Mouse (Mus musculus) mouse embryonic stem cell (cell line): ENCODE measurements around the gene Fhit.

Source experiments
- in situ Hi-C, 2 experiments: fragments of 300-500 bp; cut with MboI; formaldehyde crosslinking; loops; 1 replicate in 1 of 2; 3 replicates in 1 of 2; pipeline ENCODE4 v1.14.3; 2019 to 2020; ENCODE audit warnings: low sequenced_read_pairs in 2 of 2, low pct_unique_long_range_greater_than_20kb in 1 of 2, mixed read lengths in 1 of 2; ENCODE audit not compliant: unreplicated experiment in 1 of 2

Gene Fhit

GRCm38 (mm10) chr14:10738076-10738475, 423.8 kb downstream of the Fhit start:
- in situ Hi-C loops: no loop called here

- in situ Hi-C loops: no loop called here
These were observed 439.3 kb downstream of the Fhit start for GRCm38 (mm10) chr14:10722525-10722924.

GRCm38 (mm10) chr14:10712916-10713315, 448.9 kb downstream of the Fhit start:
- in situ Hi-C loops: no loop called here

DNA sequence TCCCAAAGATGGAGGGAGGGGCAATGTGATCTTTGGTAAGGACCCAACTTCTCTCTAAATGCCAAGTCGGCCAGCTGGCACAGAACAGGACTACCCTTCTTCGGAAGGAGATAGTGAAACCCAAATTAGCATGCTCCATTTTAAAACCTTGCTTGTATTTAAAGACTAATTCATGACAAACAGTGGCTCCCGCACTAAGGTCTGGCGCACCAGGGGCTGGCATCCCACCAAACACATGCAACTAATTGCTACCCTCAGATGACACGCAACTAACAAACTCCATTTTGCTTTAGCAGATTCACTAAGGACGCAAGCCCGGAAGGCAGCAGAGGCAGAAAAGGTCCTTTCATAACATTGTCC, 449.3 kb downstream of the Fhit start:
- in situ Hi-C loops: no loop called here

- in situ Hi-C loops: no loop called here
These were observed 449.9 kb downstream of the Fhit start for GRCm38 (mm10) chr14:10711841-10712521.

GRCm38 (mm10) chr14:10710796-10711311, 451.0 kb downstream of the Fhit start:
- in situ Hi-C loops: no loop called here

- in situ Hi-C loops: no loop called here
These were observed 460.1 kb downstream of the Fhit start for GRCm38 (mm10) chr14:10701707-10702106.

DNA sequence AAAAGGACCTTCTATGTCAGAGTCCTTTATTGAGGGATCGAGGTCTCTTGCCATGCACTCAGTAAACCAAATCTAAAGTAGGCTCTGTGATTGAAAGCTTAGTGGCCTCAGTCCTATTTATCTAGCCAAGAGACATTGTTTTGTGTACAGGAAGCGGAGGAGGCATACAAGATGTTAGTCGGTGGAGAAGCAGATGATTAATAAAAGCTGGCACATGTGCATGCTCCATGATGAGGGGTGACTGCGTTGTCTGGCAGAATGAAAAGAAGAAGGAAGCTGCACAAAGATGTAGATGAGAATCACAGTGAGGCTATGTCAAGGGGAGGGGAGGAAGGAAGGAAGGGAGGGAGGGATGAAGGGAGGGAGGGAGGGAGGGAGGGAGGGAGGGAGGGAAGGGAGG, 481.8 kb downstream of the Fhit start:
- in situ Hi-C loops: no loop called here

DNA sequence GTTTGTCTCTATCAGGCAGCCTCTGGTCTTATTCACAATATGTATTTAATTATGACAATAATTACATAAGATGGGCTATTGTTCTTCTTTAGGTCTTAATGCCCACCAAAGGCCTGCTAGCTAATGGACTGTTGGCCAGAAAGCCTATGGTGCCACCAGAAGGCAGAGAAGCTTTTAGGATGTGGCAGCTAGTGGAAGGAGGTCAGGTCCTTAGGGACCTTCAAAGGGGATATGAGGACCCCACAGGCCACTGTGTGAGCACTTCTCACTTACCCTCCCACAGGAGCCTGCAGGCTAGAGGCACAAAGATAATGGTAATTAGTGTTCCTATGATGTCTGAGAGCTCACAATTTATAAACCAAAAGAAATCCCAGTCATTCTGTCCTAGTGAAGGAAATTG, 482.2 kb downstream of the Fhit start:
- in situ Hi-C loops: no loop called here

DNA sequence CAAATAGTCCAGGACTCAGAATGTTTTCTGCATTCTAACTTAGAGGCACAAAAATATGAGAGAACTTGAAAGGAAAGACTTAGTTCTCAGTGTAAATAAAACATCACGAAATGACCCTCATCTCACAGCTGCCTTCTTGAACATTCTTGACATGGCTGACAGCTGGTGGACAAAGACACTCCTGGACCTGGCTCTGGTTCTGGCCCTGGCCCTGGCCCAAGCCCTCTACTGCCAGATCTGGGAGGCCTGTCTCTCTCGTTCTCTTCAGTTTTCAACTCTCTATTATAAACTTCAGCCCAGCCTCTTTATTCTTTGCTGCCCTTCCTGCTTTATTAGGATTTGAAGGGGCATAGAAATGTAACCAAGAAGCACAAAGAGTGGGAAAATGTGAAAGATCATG, 484.2 kb downstream of the Fhit start:
- in situ Hi-C loops: no loop called here

GRCm38 (mm10) chr14:10660247-10660646, 501.6 kb downstream of the Fhit start:
- in situ Hi-C loops: no loop called here

GRCm38 (mm10) chr14:10659326-10659725, 502.5 kb downstream of the Fhit start:
- in situ Hi-C loops: no loop called here

GRCm38 (mm10) chr14:10658219-10658618, 503.6 kb downstream of the Fhit start:
- in situ Hi-C loops: no loop called here

- in situ Hi-C loops: no loop called here
These were observed 504.5 kb downstream of the Fhit start for GRCm38 (mm10) chr14:10657364-10657763.

DNA sequence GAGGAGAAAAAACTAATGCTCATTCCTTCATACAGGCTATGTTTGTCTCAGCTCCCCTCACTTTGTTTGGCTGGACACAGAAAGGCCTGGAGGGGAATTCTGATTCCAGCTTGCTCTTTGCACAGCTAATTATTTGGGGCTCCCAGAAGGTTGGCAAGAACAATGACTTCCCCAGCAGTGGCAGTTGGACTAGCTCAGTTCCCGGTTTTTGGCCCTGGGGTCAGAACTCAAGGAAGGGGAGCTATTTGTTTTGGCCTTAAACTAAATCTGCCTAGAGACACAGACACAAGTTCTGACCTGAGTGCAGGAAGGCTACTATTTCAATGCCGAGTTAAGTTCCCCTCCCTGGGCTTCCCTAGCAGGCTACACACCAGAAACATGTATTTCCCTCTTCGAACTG, 506.0 kb downstream of the Fhit start:
- in situ Hi-C loops: no loop called here

DNA sequence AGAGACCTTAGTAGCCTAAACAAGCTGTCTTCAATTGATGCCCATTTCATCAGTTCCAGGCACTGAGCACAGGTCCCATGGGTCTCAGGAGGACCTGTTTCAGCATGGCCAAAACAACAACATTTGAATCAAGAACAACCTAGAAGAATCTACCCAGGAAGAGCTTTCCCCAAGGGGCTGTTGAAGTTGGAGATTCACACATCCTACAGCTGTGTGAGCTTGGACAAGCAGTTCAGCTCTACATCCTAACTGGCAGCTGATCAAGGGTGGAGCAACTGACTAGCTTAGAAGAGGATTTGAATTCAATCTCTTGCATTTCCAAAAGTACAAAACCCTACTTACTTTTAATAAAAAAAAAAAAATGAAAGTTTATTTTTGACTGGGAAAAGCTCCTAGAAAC, 514.0 kb downstream of the Fhit start:
- in situ Hi-C loops: no loop called here

DNA sequence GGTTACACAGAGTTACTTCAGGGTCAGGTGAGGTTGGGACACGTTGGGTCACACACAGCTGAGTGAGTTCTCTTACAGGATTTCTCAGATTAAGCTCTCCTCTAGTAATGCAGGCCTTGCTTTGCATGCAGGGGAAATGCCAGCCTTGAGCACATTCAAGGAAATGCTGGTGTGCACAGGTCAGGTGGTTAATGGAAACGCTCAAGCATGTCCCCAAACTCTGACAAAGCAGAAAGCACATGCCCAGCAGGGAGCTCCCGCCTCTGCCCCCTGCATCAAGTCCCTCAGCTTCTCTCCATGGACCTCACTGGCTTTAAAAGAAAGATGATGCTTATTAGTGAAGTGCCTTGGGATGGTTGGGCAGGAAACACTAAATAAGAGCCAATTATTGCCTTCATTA, 530.1 kb downstream of the Fhit start:
- in situ Hi-C loops: no loop called here

GRCm38 (mm10) chr14:10630831-10631360, 530.9 kb downstream of the Fhit start:
- in situ Hi-C loops: no loop called here

DNA sequence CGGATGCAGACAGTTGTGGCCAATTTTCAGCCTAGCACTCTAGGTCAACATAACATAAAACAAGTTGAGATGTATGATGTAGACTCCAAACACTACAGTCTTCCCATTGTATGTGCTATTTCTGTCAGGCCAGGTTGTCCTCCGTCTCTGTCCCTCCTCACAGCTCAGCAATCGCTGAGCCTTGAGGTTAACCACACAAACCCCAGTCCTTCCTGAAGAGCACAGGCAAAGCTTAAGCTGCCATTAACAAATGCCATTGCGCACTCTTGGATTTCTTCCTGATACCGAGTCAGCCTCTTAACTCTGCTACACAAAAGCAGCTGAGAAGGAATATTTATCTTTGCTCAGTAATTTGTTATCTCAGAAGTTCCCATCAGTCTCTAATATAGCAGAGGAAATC, 568.4 kb downstream of the Fhit start:
- in situ Hi-C loops: no loop called here

DNA sequence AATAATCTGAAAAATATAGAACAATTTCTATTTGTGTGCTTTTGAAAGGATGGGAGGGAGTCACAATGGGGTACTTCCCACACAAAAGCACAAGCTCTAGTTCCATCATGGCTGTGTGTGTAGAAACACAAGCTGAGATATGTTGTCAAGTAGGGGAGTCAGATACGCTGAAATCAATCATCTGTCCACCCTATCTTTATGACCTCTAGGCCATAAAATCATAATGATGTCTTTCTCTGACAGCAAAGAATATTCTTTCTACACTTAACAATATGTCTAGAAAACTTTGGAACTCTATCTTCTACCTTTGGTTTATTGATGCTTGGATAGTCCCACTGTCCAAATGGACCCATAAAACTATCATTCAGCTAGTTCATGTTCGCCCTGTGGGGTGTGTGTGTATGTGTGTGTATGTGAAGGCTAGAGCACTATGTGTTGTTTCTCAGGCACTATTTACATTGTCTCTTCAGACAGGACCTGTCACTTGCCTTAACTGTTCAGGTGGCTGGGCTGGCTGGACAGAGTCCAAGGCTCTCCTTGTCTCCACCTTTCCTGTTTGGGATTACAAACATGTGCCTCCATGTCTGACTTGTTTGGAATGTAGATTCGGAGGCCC, 592.8 kb downstream of the Fhit start:
- in situ Hi-C loops: no loop called here
